Mouse (Mus musculus): ENCODE measurements around the gene Slc12a8. TPM values are rescaled to one million over a fixed set of nuclear protein-coding genes. Genes with fewer than 3 reads are reported as not detected.
A peak's percentile ranks its signal among the peaks of the same experiment; 100 is the strongest.

The Slc12a8 gene
- polyA plus RNA-seq, 2 experiments, result 0.06 TPM; not detected in 1

DNA sequence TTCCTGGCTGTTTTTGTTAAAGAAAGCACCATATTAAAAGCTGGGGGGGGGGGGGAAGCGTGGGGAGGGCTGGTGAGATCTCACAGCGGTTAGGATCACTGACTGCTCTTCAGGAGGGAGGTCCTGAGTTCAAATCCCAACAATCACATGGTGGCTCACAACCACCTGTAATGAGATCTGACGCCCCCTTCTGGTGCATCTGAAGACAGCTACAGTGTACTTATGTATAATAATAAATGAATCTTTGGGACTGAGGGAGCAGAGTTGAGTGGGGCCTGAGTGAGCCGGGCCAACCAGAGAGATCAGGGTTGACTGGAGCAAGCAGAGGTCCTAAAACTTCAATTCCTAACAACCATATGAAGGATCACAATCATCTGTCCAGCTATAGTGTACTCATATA, 155.1 kb downstream of the Slc12a8 start:
- WGBS (ENCODE audit: insufficient replicate concordance), result 73% methylated on average over 4 of the region's 4 CpGs
- H3K9ac ChIP-seq (replicated peaks), result no peak overlapping the region
- H3K27me3 ChIP-seq (ENCODE audit: control insufficient read depth, insufficient read depth, low read length), result no peaks in the 10 kb centered on the region
- H3K27ac ChIP-seq, result no peak overlapping the region
- no peaks in the 10 kb centered on the region for H3K36me3 ChIP-seq (replicated peaks; ENCODE audit: control insufficient read depth, insufficient read depth, low read depth)
- no peaks in the 10 kb centered on the region for H3K9me3 ChIP-seq (ENCODE audit: control insufficient read depth, low read length)
- H3K4me1 ChIP-seq (replicated peaks; ENCODE audit: control insufficient read depth in 2 of 2, insufficient read depth in 2 of 2, low read length in 1 of 2), result no peaks in the 10 kb centered on the region
- H3K4me3 ChIP-seq (ENCODE audit: insufficient read depth in 1 of 2, low read depth in 2 of 2, low read length in 2 of 2), result no peak overlapping the region
- no peak for TF ChIP-seq EP300 (IDR thresholded peaks at IDR 0.05; ENCODE audit: low read depth)
- TF ChIP-seq CTCF (IDR thresholded peaks at IDR 0.05; ENCODE audit: low read depth), result peak; percentile 14; the same call in 1 of the 2 replicates
- ATAC-seq (ENCODE audit: insufficient read depth), result no peak
- no peak for DNase-seq (ENCODE audit: low read depth in 3 of 3, low spot score in 3 of 3)
- no peak overlapping the region for H3K4me2 ChIP-seq (ENCODE audit: low read depth)

DNA sequence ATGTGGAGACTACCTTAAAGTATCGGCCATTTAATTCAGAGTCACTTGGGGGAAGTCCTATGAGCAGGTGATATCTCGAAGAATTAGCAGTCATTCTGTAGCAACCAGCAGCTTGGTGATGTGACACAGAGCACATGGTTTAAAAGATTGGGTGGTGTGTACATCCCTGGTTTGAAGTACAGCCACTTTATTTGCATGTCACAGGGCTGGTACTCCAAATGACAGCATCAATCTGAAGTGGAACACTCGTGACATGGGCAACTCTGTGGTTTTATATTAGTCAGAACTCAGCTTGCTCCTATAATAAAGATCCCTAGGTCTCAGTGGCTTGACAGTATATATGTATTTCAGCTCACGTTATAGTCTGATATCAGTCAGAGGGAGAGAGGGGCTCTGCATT, 155.5 kb downstream of the Slc12a8 start:
- no peaks in the 10 kb centered on the region for H3K36me3 ChIP-seq (replicated peaks; ENCODE audit: control insufficient read depth, insufficient read depth, low read depth)
- ATAC-seq (ENCODE audit: insufficient read depth) (no peak), DNase-seq (ENCODE audit: low read depth in 3 of 3, low spot score in 3 of 3) (no peak)
- H3K27ac ChIP-seq, result no peak overlapping the region
- no peaks in the 10 kb centered on the region for H3K9me3 ChIP-seq (ENCODE audit: control insufficient read depth, low read length)
- no peaks in the 10 kb centered on the region for H3K4me1 ChIP-seq (replicated peaks; ENCODE audit: control insufficient read depth in 2 of 2, insufficient read depth in 2 of 2, low read length in 1 of 2)
- TF ChIP-seq CTCF (IDR thresholded peaks at IDR 0.05; ENCODE audit: low read depth) (no peak), EP300 (IDR thresholded peaks at IDR 0.05; ENCODE audit: low read depth) (no peak)
- no peaks in the 10 kb centered on the region for H3K27me3 ChIP-seq (ENCODE audit: control insufficient read depth, insufficient read depth, low read length)
- no peak overlapping the region for H3K4me2 ChIP-seq (ENCODE audit: low read depth)
- 58% methylated on average over 4 of the region's 4 CpGs for WGBS (ENCODE audit: insufficient replicate concordance)
- no peak overlapping the region for H3K9ac ChIP-seq (replicated peaks)
- no peak overlapping the region for H3K4me3 ChIP-seq (ENCODE audit: insufficient read depth in 1 of 2, low read depth in 2 of 2, low read length in 2 of 2)

DNA sequence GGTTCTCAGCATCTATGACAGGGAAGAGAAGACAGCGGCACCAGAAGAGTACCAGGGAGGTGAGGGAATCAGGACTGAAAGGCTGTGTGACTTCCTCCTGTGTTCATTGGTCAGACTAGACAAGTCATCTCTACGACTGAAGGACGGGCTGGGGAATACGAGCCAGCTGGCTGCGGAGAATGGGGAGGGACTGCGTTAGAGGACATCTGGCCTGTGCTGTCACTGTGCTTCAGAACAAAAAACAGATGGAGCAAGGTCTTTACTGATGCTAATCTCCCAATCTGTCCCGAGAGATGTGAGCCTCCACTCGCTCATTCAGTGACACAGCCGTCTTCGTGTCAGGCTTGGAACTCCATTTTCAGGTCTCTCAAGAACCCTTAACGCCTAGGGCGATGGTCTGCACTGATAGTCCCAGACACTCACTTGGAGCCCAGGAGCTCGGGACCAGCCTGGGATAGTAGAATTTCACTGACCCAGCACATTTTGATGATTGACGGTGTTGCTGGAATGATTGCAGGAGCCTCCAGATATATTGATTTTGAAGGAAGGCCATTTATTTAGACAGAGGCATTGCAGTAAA, 156.5 kb downstream of the Slc12a8 start:
- Histone ChIP-seq H3K4me1 (replicated peaks; ENCODE audit: control insufficient read depth in 2 of 2, insufficient read depth in 2 of 2, low read length in 1 of 2) (no peaks in the 10 kb centered on the region), H3K9ac (replicated peaks) (no peak overlapping the region), H3K4me3 (ENCODE audit: insufficient read depth in 1 of 2, low read depth in 2 of 2, low read length in 2 of 2) (no peak overlapping the region), H3K9me3 (ENCODE audit: control insufficient read depth, low read length) (no peaks in the 10 kb centered on the region), H3K27me3 (ENCODE audit: control insufficient read depth, insufficient read depth, low read length) (no peaks in the 10 kb centered on the region), H3K36me3 (replicated peaks; ENCODE audit: control insufficient read depth, insufficient read depth, low read depth) (no peaks in the 10 kb centered on the region), H3K27ac (no peak overlapping the region), H3K4me2 (ENCODE audit: low read depth) (no peak overlapping the region)
- TF ChIP-seq EP300 (IDR thresholded peaks at IDR 0.05; ENCODE audit: low read depth) (no peak), CTCF (IDR thresholded peaks at IDR 0.05; ENCODE audit: low read depth) (no peak)
- WGBS (ENCODE audit: insufficient replicate concordance), result 66% methylated on average over 14 of the region's 14 CpGs
- no peak for ATAC-seq (ENCODE audit: insufficient read depth)
- DNase-seq (ENCODE audit: low read depth in 3 of 3, low spot score in 3 of 3), result no peak

DNA sequence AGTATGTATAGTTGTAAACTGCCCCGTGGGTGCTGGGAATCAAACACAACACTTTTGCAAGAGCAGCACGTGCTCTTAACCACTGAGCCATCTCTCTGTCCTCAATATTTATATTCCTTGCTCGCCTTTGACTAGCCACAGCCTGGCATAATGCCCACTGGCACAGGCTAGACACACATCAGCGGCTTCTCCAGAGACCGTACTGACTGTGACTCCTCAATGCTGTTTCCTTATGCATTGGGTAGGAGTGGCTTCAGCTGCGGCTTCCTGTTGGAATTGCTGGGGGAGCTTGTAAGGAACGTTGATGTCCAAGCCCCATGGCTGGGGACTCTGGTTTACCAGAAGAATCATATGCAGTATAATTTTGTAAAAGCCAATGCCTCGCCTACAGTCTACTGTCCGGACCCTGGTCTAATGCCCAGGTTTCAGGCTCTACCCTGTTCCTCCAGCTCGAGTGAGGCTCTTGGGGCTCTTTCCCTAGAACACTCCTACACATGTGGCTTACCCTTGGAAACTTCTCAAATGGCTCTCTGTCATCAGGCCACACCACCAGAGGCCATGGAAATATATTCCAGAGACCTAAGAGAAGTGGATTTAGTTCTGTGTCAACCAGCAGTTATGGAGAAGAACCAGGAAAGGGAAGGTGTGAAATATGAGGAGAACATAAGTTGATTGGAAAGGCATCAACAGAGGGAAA, 158.2 kb downstream of the Slc12a8 start:
- no peak for ATAC-seq (ENCODE audit: insufficient read depth)

DNA sequence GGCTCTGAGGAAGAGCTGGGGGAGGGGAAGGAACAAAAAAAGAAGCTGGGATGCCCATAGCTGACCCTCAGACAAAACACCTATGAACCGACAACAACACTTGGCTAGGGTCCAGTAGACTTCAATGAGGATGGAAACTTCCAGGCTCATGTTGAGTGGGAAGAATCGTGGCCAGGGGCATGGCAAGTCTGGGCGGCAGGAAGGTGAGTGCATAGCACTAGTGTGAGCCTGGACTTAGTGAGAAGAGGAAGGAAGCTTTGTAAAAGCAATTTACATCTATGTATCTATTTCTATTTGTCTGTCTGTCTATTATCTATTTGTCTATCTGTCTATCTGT, 158.7 kb downstream of the Slc12a8 start:
- H3K9ac ChIP-seq (replicated peaks), result no peak overlapping the region
- H3K36me3 ChIP-seq (replicated peaks; ENCODE audit: control insufficient read depth, insufficient read depth, low read depth), result no peaks in the 10 kb centered on the region
- no peaks in the 10 kb centered on the region for H3K4me1 ChIP-seq (replicated peaks; ENCODE audit: control insufficient read depth in 2 of 2, insufficient read depth in 2 of 2, low read length in 1 of 2)
- no peaks in the 10 kb centered on the region for H3K9me3 ChIP-seq (ENCODE audit: control insufficient read depth, low read length)
- TF ChIP-seq CTCF (IDR thresholded peaks at IDR 0.05; ENCODE audit: low read depth) (no peak), EP300 (IDR thresholded peaks at IDR 0.05; ENCODE audit: low read depth) (no peak)
- ATAC-seq (ENCODE audit: insufficient read depth) (no peak), DNase-seq (ENCODE audit: low read depth in 3 of 3, low spot score in 3 of 3) (no peak)
- WGBS (ENCODE audit: insufficient replicate concordance), result 58% methylated on average over 3 of the region's 3 CpGs
- no peak overlapping the region for H3K4me3 ChIP-seq (ENCODE audit: insufficient read depth in 1 of 2, low read depth in 2 of 2, low read length in 2 of 2)
- H3K27ac ChIP-seq, result no peak overlapping the region
- no peak overlapping the region for H3K4me2 ChIP-seq (ENCODE audit: low read depth)
- no peaks in the 10 kb centered on the region for H3K27me3 ChIP-seq (ENCODE audit: control insufficient read depth, insufficient read depth, low read length)

More for the DNA sequence above, 158.2 kb downstream of the Slc12a8 start:
- H3K9me3 ChIP-seq (ENCODE audit: control insufficient read depth, low read length), result no peaks in the 10 kb centered on the region
- H3K27me3 ChIP-seq (ENCODE audit: control insufficient read depth, insufficient read depth, low read length), result no peaks in the 10 kb centered on the region
- no peaks in the 10 kb centered on the region for H3K36me3 ChIP-seq (replicated peaks; ENCODE audit: control insufficient read depth, insufficient read depth, low read depth)
- TF ChIP-seq EP300 (IDR thresholded peaks at IDR 0.05; ENCODE audit: low read depth) (no peak), CTCF (IDR thresholded peaks at IDR 0.05; ENCODE audit: low read depth) (no peak)
- no peaks in the 10 kb centered on the region for H3K4me1 ChIP-seq (replicated peaks; ENCODE audit: control insufficient read depth in 2 of 2, insufficient read depth in 2 of 2, low read length in 1 of 2)
- H3K4me3 ChIP-seq (ENCODE audit: insufficient read depth in 1 of 2, low read depth in 2 of 2, low read length in 2 of 2), result no peak overlapping the region
- 65% methylated on average over 10 of the region's 10 CpGs for WGBS (ENCODE audit: insufficient replicate concordance)
- H3K9ac ChIP-seq (replicated peaks), result no peak overlapping the region
- H3K27ac ChIP-seq, result no peak overlapping the region
- H3K4me2 ChIP-seq (ENCODE audit: low read depth), result no peak overlapping the region
- no peak for DNase-seq (ENCODE audit: low read depth in 3 of 3, low spot score in 3 of 3)
